Mouse (Mus musculus): ENCODE data around the gene Mpv17. TPM values are rescaled to one million over a fixed set of nuclear protein-coding genes. Genes with fewer than 3 reads are reported as not detected.

Gene Mpv17
- polyA plus RNA-seq, 1 experiment from 2014 or later = 58.7 TPM

Other genes with a start within 250 kb of the Mpv17 start
- gene Ost4, start 246.5 kb downstream of the Mpv17 start, polyA plus RNA-seq (2016; fragmentation: Nextera tagmentation; extraction: Ambion mirVana) = 380 and 415 TPM in 2 replicates
- 61.8 and 67.4 TPM in 2 replicates for gene Emilin1, start 240.8 kb downstream of the Mpv17 start, polyA plus RNA-seq (2016; fragmentation: Nextera tagmentation; extraction: Ambion mirVana)
- gene Khk, start 232.8 kb downstream of the Mpv17 start, polyA plus RNA-seq (2016; fragmentation: Nextera tagmentation; extraction: Ambion mirVana) = 7.5 and 9.7 TPM in 2 replicates
- gene Cgref1, start 208.7 kb downstream of the Mpv17 start, polyA plus RNA-seq (2016; fragmentation: Nextera tagmentation; extraction: Ambion mirVana) = 4.9 and 5.8 TPM in 2 replicates
- 138 and 149 TPM in 2 replicates for gene Preb, start 193.9 kb downstream of the Mpv17 start, polyA plus RNA-seq (2016; fragmentation: Nextera tagmentation; extraction: Ambion mirVana)
- gene Tcf23, start 185.6 kb downstream of the Mpv17 start, polyA plus RNA-seq (2016; fragmentation: Nextera tagmentation; extraction: Ambion mirVana) = 0.02 TPM in 1 of 2 replicates, not detected in the other
- gene Atraid, start 105.9 kb downstream of the Mpv17 start, polyA plus RNA-seq (2016; fragmentation: Nextera tagmentation; extraction: Ambion mirVana) = 80.5 and 99.6 TPM in 2 replicates
- gene Slc5a6, start 105.3 kb downstream of the Mpv17 start, polyA plus RNA-seq (2016; fragmentation: Nextera tagmentation; extraction: Ambion mirVana) = 10.6 and 11.4 TPM in 2 replicates
- 52.4 and 53.3 TPM in 2 replicates for gene Cad, start 99.5 kb downstream of the Mpv17 start, polyA plus RNA-seq (2016; fragmentation: Nextera tagmentation; extraction: Ambion mirVana)
- gene Dnajc5g, start 48.0 kb downstream of the Mpv17 start, polyA plus RNA-seq (2016; fragmentation: Nextera tagmentation; extraction: Ambion mirVana) = not detected in 2 replicates
- 1.5 and 7.1 TPM in 2 replicates for gene Slc30a3, start 46.0 kb downstream of the Mpv17 start, polyA plus RNA-seq (2016; fragmentation: Nextera tagmentation; extraction: Ambion mirVana)
- not detected in 2 replicates for gene Trim54, start 37.5 kb downstream of the Mpv17 start, polyA plus RNA-seq (2016; fragmentation: Nextera tagmentation; extraction: Ambion mirVana)
- not detected in 2 replicates for gene Ucn, start 15.4 kb downstream of the Mpv17 start, polyA plus RNA-seq (2016; fragmentation: Nextera tagmentation; extraction: Ambion mirVana)
- gene Gm29609, start 25.7 kb upstream of the Mpv17 start, polyA plus RNA-seq (2016; fragmentation: Nextera tagmentation; extraction: Ambion mirVana) = 1.7 and 2.1 TPM in 2 replicates
- 120 and 124 TPM in 2 replicates for gene Gtf3c2, start 25.9 kb upstream of the Mpv17 start, polyA plus RNA-seq (2016; fragmentation: Nextera tagmentation; extraction: Ambion mirVana)
- gene Snx17, start 39.0 kb upstream of the Mpv17 start, polyA plus RNA-seq (2016; fragmentation: Nextera tagmentation; extraction: Ambion mirVana) = 139 and 153 TPM in 2 replicates
- 86.3 and 87.7 TPM in 2 replicates for gene Eif2b4, start 39.2 kb upstream of the Mpv17 start, polyA plus RNA-seq (2016; fragmentation: Nextera tagmentation; extraction: Ambion mirVana)
- gene Zfp513, start 48.1 kb upstream of the Mpv17 start, polyA plus RNA-seq (2016; fragmentation: Nextera tagmentation; extraction: Ambion mirVana) = 11.5 and 13.8 TPM in 2 replicates
- 195 and 214 TPM in 2 replicates for gene Ppm1g, start 66.4 kb upstream of the Mpv17 start, polyA plus RNA-seq (2016; fragmentation: Nextera tagmentation; extraction: Ambion mirVana)
- 160 and 171 TPM in 2 replicates for gene Nrbp1, start 86.6 kb upstream of the Mpv17 start, polyA plus RNA-seq (2016; fragmentation: Nextera tagmentation; extraction: Ambion mirVana)
- gene Gm9970, start 87.0 kb upstream of the Mpv17 start, polyA plus RNA-seq (2016; fragmentation: Nextera tagmentation; extraction: Ambion mirVana) = 0.23 and 0.36 TPM in 2 replicates
- gene Krtcap3, start 97.4 kb upstream of the Mpv17 start, polyA plus RNA-seq (2016; fragmentation: Nextera tagmentation; extraction: Ambion mirVana) = 2.9 and 3.0 TPM in 2 replicates
- gene Ift172, start 136.9 kb upstream of the Mpv17 start, polyA plus RNA-seq (2016; fragmentation: Nextera tagmentation; extraction: Ambion mirVana) = 33.8 and 40.6 TPM in 2 replicates
- 48.9 and 51.0 TPM in 2 replicates for gene Fndc4, start 141.8 kb upstream of the Mpv17 start, polyA plus RNA-seq (2016; fragmentation: Nextera tagmentation; extraction: Ambion mirVana)
- gene Gckr, start 143.2 kb upstream of the Mpv17 start, polyA plus RNA-seq (2016; fragmentation: Nextera tagmentation; extraction: Ambion mirVana) = 0.24 TPM in 1 of 2 replicates, not detected in the other

Measured in midbrain, embryonic 10.5 days (tissue).